Mouse (Mus musculus): ENCODE data around the gene Moap1. TPM values are rescaled to one million over a fixed set of nuclear protein-coding genes. Genes with fewer than 3 reads are reported as not detected.

Gene Moap1
- polyA plus RNA-seq (2014; fragmentation: Illumina TruSeq; extraction: RNeasy Lipid Tissue Mini Kit (QIAGEN cat#74804)) = 3.9 TPM

GRCm38 (mm10) chr12:102743589-102744574 lies at the start of gene Moap1, which contains the start of gene Tmem251:
Gene Moap1, minus strand, starts transcription at chr12:102743661.
Gene Tmem251, plus strand, starts transcription at chr12:102743762.

GRCm38 (mm10) chr12:102758403-102758756 lies 14.9 kb upstream of the Moap1 start, which contains the start of gene Gm20604:
Gene Gm20604, minus strand, starts transcription at chr12:102758672.

DNA sequence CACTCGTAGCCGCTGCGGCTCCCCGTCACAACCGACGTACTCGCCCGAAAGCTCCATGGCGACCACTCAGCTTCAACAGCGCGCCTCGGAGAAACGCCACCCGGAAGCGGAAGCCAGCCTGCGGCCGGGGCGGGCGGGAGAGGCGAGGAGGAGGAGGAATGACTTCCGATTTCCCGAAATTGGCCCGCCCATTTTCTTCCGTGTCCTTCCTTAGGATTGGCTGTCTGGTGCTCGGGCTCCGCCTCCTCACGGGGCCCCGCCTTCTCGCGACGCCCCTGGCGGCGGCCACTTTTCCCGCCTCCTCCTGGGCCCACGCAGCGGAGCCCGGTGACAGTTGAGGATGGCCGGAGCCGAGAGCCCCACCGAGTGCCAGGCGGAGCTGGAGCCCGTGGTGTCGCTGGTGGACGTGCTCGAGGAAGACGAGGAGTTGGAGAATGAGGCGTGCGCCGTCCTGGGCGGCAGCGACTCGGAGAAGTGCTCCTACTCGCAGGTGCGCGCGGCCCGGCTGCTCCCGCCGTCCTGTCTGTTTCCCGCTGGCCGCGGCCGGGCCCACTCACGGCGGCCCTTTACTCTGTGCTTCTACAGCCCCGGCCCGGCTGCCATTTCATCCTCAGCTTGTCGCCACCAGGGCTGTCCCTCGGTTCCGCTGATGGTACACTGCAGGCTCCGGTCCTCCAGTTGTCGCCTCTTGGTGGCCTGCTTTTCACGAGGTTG lies 14.4 kb upstream of the Moap1 start, which contains the start of the genes Gm28051, Gon7 and Ubr7:
TSS of gene Gm28051 (minus strand) at position 77 of the 714 bp plus-strand sequence.
TSS of gene Gon7 (minus strand) at position 115 of the 714 bp plus-strand sequence.
TSS of gene Ubr7 (plus strand) at position 279 of the 714 bp plus-strand sequence.

DNA sequence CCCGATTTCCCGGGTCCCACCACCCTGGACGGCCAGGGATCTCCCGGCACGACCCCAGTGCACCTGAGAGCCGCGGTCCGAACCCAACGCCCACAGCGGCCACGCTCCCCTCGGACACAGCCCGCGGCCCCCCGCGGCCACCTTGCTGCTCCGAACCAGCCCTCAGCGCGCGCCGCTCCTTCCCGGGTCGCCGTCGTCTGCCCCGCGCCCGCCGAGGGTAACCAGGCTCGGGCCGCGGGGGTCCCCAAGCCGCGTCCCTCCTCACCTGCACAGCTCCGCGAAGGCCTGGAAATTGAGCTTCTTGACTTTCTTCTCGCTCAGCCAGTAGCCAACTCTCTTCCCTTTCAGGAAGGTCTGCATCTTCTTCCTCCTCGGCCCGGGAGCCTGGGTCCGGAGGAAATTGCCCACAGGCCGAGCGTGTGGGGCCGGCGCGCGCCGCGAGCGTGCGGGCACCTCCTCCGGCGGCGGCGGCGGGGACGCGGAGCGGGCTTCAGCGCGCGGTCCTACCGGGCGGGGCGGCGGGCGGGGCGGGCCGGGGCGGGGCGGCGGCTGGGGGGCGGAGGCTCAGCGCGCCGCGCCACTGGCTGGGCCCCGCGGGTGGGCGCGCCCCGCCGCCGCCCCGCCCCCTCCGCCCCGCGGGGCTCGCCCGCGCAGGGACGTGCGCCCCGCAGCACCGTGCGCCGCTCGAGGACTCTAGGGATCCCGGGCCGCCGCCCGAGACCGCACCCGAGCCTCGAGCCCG lies 38.8 kb downstream of the Moap1 start, which contains the start of gene Itpk1:
TSS of gene Itpk1 (minus strand) at position 474 of the 742 bp plus-strand sequence.

Other genes with a start within 250 kb of the Moap1 start
- not detected for gene Chga, start 188.7 kb downstream of the Moap1 start, polyA plus RNA-seq (2014; fragmentation: Illumina TruSeq; extraction: RNeasy Lipid Tissue Mini Kit (QIAGEN cat#74804))
- 0.48 TPM for gene Itpk1, start 38.7 kb downstream of the Moap1 start, polyA plus RNA-seq (2014; fragmentation: Illumina TruSeq; extraction: RNeasy Lipid Tissue Mini Kit (QIAGEN cat#74804))
- 11.0 TPM for gene Tmem251, start 101 bp upstream of the Moap1 start, polyA plus RNA-seq (2014; fragmentation: Illumina TruSeq; extraction: RNeasy Lipid Tissue Mini Kit (QIAGEN cat#74804))
- gene Gm28051, start 14.1 kb upstream of the Moap1 start, polyA plus RNA-seq (2014; fragmentation: Illumina TruSeq; extraction: RNeasy Lipid Tissue Mini Kit (QIAGEN cat#74804)) = not detected
- 12.3 TPM for gene Gon7, start 14.1 kb upstream of the Moap1 start, polyA plus RNA-seq (2014; fragmentation: Illumina TruSeq; extraction: RNeasy Lipid Tissue Mini Kit (QIAGEN cat#74804))
- gene Ubr7, start 14.3 kb upstream of the Moap1 start, polyA plus RNA-seq (2014; fragmentation: Illumina TruSeq; extraction: RNeasy Lipid Tissue Mini Kit (QIAGEN cat#74804)) = 42.5 TPM
- gene Gm20604, start 15.0 kb upstream of the Moap1 start, polyA plus RNA-seq (2014; fragmentation: Illumina TruSeq; extraction: RNeasy Lipid Tissue Mini Kit (QIAGEN cat#74804)) = 15.9 TPM
- 94.6 TPM for gene Btbd7, start 134.8 kb upstream of the Moap1 start, polyA plus RNA-seq (2014; fragmentation: Illumina TruSeq; extraction: RNeasy Lipid Tissue Mini Kit (QIAGEN cat#74804))
- not detected for gene Cox8c, start 155.7 kb upstream of the Moap1 start, polyA plus RNA-seq (2014; fragmentation: Illumina TruSeq; extraction: RNeasy Lipid Tissue Mini Kit (QIAGEN cat#74804))
- 0.20 TPM for gene Unc79, start 205.2 kb upstream of the Moap1 start, polyA plus RNA-seq (2014; fragmentation: Illumina TruSeq; extraction: RNeasy Lipid Tissue Mini Kit (QIAGEN cat#74804))